Mouse (Mus musculus): ENCODE measurements around the gene Zcchc14.

Gene Zcchc14

GRCm38 (mm10) chr8:121557746-121558145, 95.0 kb downstream of the Zcchc14 start:
- no peak for DNase-seq (ENCODE audit: extremely low spot score, low read depth, low spot score)

GRCm38 (mm10) chr8:121553831-121554475, 98.7 kb downstream of the Zcchc14 start:
- no peak for DNase-seq (ENCODE audit: extremely low spot score, low read depth, low spot score)

GRCm38 (mm10) chr8:121552506-121552905, 100.2 kb downstream of the Zcchc14 start:
- no peak for DNase-seq (ENCODE audit: extremely low spot score, low read depth, low spot score)

- no peak for DNase-seq (ENCODE audit: extremely low spot score, low read depth, low spot score)
Measured at GRCm38 (mm10) chr8:121551065-121551985, 101.4 kb downstream of the Zcchc14 start.

GRCm38 (mm10) chr8:121550056-121550455, 102.6 kb downstream of the Zcchc14 start:
- no peak for DNase-seq (ENCODE audit: extremely low spot score, low read depth, low spot score)
